Mouse (Mus musculus) forebrain, embryonic 10.5 days (tissue): ENCODE measurements around the gene Gm44790. TPM values are rescaled to one million over a fixed set of nuclear protein-coding genes. Genes with fewer than 3 reads are reported as not detected.
"Not testable (repeated sequence)": the region's sequence is repeated elsewhere in the genome, so short reads cannot be mapped to it uniquely, and the experiment has no call there.

ENCODE experiments used
- DNase-seq: peaks from one replicate; pipeline ENCODE4 v3.0.0-alpha.2; 2017; ENCODE audit warnings: low spot score; ENCODE audit errors: extremely low spot score
- H3K27ac ChIP-seq: fragments of 300-500 bp; sonication (generic); 2 replicates; pipeline ENCODE4 v1.5.1; 2016; ENCODE audit warnings: mild to moderate bottlenecking
- H3K27me3 ChIP-seq: fragments of 300-500 bp; sonication (generic); 2 replicates; pipeline ENCODE4 v1.6.1; 2016; ENCODE audit warnings: mild to moderate bottlenecking; ENCODE audit not compliant: poor library complexity, severe bottlenecking
- H3K36me3 ChIP-seq: fragments of 300-500 bp; sonication (generic); replicated peaks from 2 replicates; pipeline ENCODE4 v1.6.1; 2016; ENCODE audit warnings: mild to moderate bottlenecking, moderate library complexity
- H3K4me1 ChIP-seq: fragments of 300-500 bp; sonication (generic); 2 replicates; pipeline ENCODE4 v1.6.1; 2016
- H3K4me3 ChIP-seq: fragments of 300-500 bp; sonication (generic); 2 replicates; pipeline ENCODE4 v1.5.1; 2016; ENCODE audit warnings: mild to moderate bottlenecking, moderate library complexity
- H3K9me3 ChIP-seq: fragments of 300-500 bp; sonication (generic); 2 replicates; pipeline ENCODE4 v1.6.1; 2016; ENCODE audit warnings: mild to moderate bottlenecking, moderate library complexity
- WGBS: fragments of 180-500 bp; shearing (Covaris S2); methylation state at CpG from one replicate; pipeline ENCODE4 v1.1.7; 2016; 5-methylcytosine and 5-hydroxymethylcytosine counted together
- polyA plus RNA-seq: library from polyadenylated mRNA; unstranded; fragments of >200 nt; fragmentation: Nextera tagmentation; extraction: Ambion mirVana; gene quantifications from 2 replicates; pipeline ENCODE4 v1.2.1, GENCODE M21; 2016

Gene Gm44790
- polyA plus RNA-seq, 1 experiment from 2014 or later: 0.83 TPM

DNA sequence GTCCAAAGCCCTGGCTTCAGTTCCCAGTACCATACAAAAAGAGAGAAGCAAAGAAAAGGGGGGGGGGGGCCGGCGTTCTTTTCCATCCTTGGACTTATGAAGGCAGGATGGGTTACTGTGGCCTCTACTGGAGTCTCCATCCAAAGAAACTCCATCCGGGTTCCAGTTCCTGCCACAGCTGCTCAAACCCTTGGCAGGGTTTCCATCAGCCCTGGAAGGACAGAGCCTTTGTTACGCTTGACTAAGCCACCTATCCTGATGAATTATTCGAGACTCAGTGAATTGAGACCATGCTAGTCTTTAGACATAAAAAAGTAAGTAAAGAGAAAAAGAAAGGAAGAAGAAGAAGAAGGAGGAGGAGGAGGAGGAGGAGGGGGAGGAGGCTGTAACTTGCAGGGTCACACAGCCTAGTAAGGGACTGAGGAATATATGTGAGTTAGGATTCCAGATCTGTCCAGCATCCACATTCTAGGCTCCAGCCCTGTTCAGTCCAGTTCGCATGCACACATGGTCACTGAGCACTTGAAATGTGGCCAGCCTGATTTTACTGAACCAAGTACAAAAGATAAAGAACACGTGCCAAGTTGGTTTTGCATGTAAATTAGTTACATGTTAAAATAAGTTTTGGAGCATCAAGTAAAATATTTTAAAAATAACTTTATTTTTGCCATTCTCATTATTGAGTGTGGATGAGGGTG, 59.6 kb downstream of the Gm44790 start:
- no peak overlapping the region for H3K27ac ChIP-seq

DNA sequence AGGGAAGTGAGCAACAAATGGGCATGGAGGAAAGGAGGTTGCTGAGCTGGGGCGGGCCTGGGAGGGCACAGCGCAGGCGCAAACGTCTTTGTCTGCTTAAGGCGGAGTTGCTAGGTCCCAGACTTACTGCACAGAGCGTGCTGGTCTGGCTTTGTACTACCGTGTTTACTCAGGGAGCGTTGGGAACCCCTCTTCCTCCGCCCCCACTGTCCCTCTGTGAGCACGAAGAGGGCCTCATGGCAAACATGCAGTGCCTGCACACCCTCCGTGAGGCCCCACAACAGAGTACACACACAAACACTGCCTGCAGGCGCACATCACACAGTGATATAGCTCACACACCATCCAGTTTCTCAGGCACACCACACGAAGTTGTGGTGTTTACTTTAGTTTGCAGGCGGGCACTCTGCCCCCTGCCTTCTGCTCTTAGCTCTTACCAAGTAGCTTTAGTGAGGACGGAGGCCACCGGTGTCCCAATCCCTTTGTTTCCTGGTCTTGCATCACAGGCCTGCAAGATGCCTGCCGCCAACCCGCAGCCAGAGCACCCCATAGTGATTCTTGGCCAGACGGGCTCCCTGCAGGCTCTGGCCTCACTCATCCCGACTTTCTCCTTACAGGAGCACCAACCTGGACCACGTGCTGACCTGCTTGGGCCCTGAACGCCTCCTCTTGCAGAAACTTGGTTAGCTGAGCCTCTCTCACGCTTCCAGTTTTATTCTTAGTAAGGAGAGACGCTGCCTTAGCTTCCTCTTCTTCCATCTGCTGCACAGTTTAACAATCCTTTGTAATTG, 61.1 kb downstream of the Gm44790 start:
- Histone ChIP-seq H3K27me3 (no peaks in the 10 kb centered on the region), H3K27ac (peak overlapping the region; percentile 95), H3K4me1 (peaks cover 24% of the 10 kb centered on the region), H3K4me3 (peak overlapping the region; percentile 31), H3K9me3 (no peaks in the 10 kb centered on the region), H3K36me3 (no peaks in the 10 kb centered on the region)
- WGBS: 8% methylated on average over 24 of the region's 24 CpGs
- peak; percentile 86 for DNase-seq

More for the DNA sequence above, 59.6 kb downstream of the Gm44790 start:
- 83% methylated on average over 7 of the region's 7 CpGs for WGBS
- Histone ChIP-seq H3K4me3 (no peak overlapping the region), H3K9me3 (no peaks in the 10 kb centered on the region), H3K4me1 (peaks cover 24% of the 10 kb centered on the region), H3K36me3 (no peaks in the 10 kb centered on the region), H3K27me3 (no peaks in the 10 kb centered on the region)
- DNase-seq: no peak

DNA sequence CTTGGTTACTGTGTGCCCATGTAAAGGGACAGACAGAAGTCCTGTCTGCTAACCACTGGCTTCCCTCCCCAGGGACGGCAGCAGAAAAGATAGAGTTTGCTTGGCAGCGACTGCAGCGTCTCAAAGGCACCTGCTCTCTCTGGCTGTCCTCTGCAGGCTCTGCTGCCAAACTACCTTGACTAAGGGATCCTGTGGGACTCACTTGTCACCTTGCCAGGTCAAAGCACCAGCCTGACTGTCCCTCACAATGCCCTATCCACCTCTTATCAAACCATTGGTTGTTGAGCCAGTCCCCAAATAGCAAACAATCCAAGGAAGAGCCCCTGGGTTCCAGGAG, 61.7 kb downstream of the Gm44790 start:
- H3K27ac ChIP-seq: peak overlapping the region; percentile 95
- WGBS: 49% methylated on average over 3 of the region's 3 CpGs
- H3K4me1 ChIP-seq: peaks cover 24% of the 10 kb centered on the region
- H3K27me3 ChIP-seq: no peaks in the 10 kb centered on the region
- peak overlapping the region; percentile 31; the same call in 1 of the 2 replicates for H3K4me3 ChIP-seq
- H3K9me3 ChIP-seq: no peaks in the 10 kb centered on the region
- no peak for DNase-seq
- no peaks in the 10 kb centered on the region for H3K36me3 ChIP-seq

DNA sequence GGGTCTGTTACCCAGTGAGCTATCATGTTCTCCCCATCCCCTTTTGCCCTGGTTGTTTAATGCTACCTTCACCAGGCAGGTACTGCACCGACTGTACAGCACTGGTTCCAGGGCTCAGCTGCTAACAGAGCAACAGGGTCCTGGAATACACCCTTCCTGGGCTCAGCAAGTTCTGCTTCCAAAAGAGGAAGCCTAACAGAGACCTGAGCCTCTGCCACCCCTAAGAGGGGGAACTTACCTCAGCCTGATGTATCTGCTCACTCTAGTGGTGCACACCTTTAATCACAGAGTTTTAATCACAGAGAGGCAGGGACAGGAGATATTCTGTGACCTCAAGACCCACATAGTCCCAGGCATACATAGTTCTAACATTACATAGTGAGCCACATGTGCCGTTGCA, 63.5 kb downstream of the Gm44790 start:
- H3K36me3 ChIP-seq: no peaks in the 10 kb centered on the region
- H3K9me3 ChIP-seq: no peaks in the 10 kb centered on the region; the same call in 1 of the 2 replicates
- no peak overlapping the region for H3K27ac ChIP-seq
- DNase-seq: no peak
- H3K27me3 ChIP-seq: no peaks in the 10 kb centered on the region
- peaks cover 30% of the 10 kb centered on the region for H3K4me1 ChIP-seq
- 93% methylated on average over 2 of the region's 2 CpGs for WGBS
- H3K4me3 ChIP-seq: no peak overlapping the region

DNA sequence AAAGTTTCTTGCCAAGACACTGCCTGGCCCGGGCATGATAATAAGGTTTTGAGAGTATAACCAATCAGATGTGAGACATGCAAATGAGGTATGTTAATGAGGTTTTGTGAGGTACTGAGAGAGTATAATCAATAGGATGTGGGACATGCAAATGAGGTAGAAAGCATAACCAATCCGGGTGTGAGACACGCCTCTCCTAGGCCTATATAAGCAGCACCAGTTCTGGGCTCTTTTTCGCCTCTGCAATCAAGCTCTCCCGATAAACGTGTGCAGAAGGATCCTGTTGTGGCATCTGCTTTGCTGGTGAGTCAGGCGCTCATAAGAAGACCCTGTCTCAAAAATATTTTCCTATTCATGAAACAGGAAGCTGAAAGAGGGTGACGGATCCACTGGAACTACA, 64.0 kb downstream of the Gm44790 start:
- not testable (repeated sequence) for H3K27me3 ChIP-seq, H3K36me3 ChIP-seq, H3K9me3 ChIP-seq, H3K27ac ChIP-seq, DNase-seq, H3K4me3 ChIP-seq
- peaks cover 34% of the 10 kb centered on the region for H3K4me1 ChIP-seq
- 93% methylated on average over 8 of the region's 8 CpGs for WGBS

DNA sequence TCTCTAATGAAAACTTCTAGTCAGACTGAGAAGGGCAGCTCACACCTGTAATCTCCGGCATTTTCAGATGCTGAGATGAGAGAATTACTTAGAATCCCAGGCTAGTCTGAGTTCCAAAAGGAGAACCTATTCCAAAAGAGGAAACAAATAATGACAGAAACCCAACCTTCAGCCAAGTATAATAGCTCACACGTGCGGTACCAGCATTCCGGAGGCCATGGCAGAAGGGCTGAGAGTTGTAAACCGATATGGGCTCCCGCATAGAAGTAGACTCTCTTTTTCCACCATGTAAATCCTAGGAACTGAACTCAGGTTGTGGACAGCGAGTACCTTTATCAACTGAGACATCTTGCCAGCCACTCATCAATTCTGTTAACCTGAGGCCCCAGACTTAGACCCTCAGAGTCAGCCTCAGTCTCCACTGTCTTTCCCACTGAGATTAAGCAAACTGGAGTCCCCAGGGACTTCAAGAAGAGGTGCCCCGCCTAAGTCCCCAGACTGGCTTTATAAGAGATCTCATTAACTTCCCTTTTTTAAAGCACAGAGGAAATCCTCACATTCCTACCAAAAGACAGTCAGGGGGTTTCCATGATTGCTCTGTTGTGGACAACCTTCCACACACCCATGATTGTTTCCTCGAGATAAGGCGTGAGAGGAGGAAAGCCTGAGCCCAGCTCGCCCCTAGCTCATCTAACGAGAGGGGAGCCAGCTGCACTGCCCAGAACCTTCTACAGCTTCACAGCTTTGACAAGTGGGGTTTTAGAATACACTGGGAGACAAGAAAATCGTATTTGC, 67.2 kb downstream of the Gm44790 start:
- 77% methylated on average over 13 of the region's 13 CpGs for WGBS
- Histone ChIP-seq H3K4me1 (peaks cover 35% of the 10 kb centered on the region), H3K4me3 (no peak overlapping the region), H3K27me3 (no peaks in the 10 kb centered on the region), H3K36me3 (no peaks in the 10 kb centered on the region), H3K9me3 (no peaks in the 10 kb centered on the region; the same call in 1 of the 2 replicates), H3K27ac (no peak overlapping the region)
- no peak for DNase-seq

DNA sequence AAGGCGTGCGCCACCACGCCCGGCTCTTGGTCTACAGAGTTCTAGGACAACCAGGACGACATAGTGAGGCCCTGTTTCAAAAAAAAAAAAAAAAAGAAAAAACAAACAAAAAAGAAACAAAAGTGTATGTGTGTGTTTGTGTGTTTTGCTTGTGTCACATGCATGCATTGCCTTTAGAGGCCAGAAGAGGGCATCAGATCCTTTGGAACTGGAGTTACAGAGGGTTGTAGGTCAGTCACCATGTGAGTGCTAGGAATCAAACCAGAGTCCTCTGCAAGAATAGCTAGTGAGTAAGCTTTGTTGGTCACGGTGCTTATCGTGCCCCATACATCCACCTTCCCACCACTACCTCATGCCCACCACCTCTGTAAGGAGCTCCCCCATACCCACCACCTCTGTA, 68.3 kb downstream of the Gm44790 start:
- peaks cover 39% of the 10 kb centered on the region for H3K4me1 ChIP-seq

More for the DNA sequence above, 68.3 kb downstream of the Gm44790 start:
- no peak overlapping the region for H3K27ac ChIP-seq
- no peaks in the 10 kb centered on the region for H3K36me3 ChIP-seq
- no peaks in the 10 kb centered on the region; the same call in 1 of the 2 replicates for H3K9me3 ChIP-seq
- WGBS: 94% methylated on average over 7 of the region's 7 CpGs
- no peak overlapping the region for H3K4me3 ChIP-seq
- H3K27me3 ChIP-seq: no peaks in the 10 kb centered on the region
- DNase-seq: no peak

Other genes with a start within 250 kb of the Gm44790 start
- gene Tgfa, start 231.4 kb upstream of the Gm44790 start, polyA plus RNA-seq: 1.2 and 1.3 TPM in 2 replicates
- 208 and 210 TPM in 2 replicates for gene Fam136a, start 61.0 kb upstream of the Gm44790 start, polyA plus RNA-seq
- 939 and 953 TPM in 2 replicates for gene Snrpg, start 55.4 kb upstream of the Gm44790 start, polyA plus RNA-seq
- gene Pcyox1, start 29.5 kb upstream of the Gm44790 start, polyA plus RNA-seq: 73.5 and 78.3 TPM in 2 replicates
- gene Tia1, start 22.4 kb upstream of the Gm44790 start, polyA plus RNA-seq: 209 and 212 TPM in 2 replicates
- 24.4 and 25.5 TPM in 2 replicates for gene C87436, start 11.7 kb downstream of the Gm44790 start, polyA plus RNA-seq
- gene Pcbp1, start 99.7 kb downstream of the Gm44790 start, polyA plus RNA-seq: 305 and 358 TPM in 2 replicates
- gene Asprv1, start 201.5 kb downstream of the Gm44790 start, polyA plus RNA-seq: 0.16 and 0.32 TPM in 2 replicates
- gene Mxd1, start 242.5 kb downstream of the Gm44790 start, polyA plus RNA-seq: 8.2 and 8.3 TPM in 2 replicates